Mouse (Mus musculus) ES-E14 (cell line): ENCODE results near the gene Med1.

ENCODE experiments used
- CHD2 ChIP-seq: IDR thresholded peaks from 2 replicates; pipeline ENCODE4 v1.6.1; 2014; ENCODE audit warnings: mild to moderate bottlenecking, low read depth, low read length, inconsistent platforms
- HCFC1 ChIP-seq: IDR thresholded peaks from 2 replicates; pipeline ENCODE4 v1.6.1; 2012; ENCODE audit warnings: low read length, inconsistent platforms, borderline replicate concordance; ENCODE audit not compliant: insufficient read depth
- MAFK ChIP-seq: IDR thresholded peaks from 2 replicates; pipeline ENCODE4 v1.6.1; 2014; ENCODE audit warnings: mild to moderate bottlenecking, low read depth, low read length, inconsistent platforms; ENCODE audit not compliant: insufficient read depth
- ZC3H11A ChIP-seq: IDR thresholded peaks from 2 replicates; pipeline ENCODE4 v1.6.1; 2012; ENCODE audit warnings: low read depth, mild to moderate bottlenecking, inconsistent platforms, low read length, borderline replicate concordance
- ZNF384 ChIP-seq: IDR thresholded peaks from 2 replicates; pipeline ENCODE4 v1.6.1; 2012; ENCODE audit warnings: low read depth, low read length, inconsistent platforms

DNA sequence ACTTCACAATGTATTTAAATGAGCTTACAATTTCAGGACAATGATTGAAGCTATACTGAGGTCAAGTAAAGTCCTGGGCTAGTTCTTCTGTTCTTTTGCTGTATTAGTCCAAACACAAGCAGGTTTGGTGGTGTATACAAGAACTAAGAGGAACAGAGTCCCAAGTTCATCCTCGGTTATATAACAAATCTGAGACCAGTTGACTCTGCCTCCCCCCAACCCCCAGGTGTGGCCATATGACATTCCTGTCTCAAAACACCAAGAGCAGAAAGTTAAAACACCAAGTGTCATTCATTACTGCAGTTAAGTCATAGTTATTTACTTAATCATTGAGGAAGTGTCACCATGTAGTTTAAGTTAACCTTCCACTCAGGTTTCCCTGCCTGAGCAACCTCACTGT, 24.7 kb downstream of the Med1 start:
- no peak for TF ChIP-seq ZNF384
- TF ChIP-seq ZC3H11A: no peak
- no peak for TF ChIP-seq CHD2
- no peak for TF ChIP-seq HCFC1
- no peak for TF ChIP-seq MAFK
